Mouse (Mus musculus): ENCODE measurements at regions not wholly inside any gene's neighbourhood (a gene's known extent, or its start where the extent isn't known, plus 50 kb on each side); places are given as distances from the start of the nearest gene placed in this dataset.

GRCm38 (mm10) chr13:70993522-70993921 is 151.9 kb upstream of the Adamts16 start:
- no peak for DNase-seq

DNA sequence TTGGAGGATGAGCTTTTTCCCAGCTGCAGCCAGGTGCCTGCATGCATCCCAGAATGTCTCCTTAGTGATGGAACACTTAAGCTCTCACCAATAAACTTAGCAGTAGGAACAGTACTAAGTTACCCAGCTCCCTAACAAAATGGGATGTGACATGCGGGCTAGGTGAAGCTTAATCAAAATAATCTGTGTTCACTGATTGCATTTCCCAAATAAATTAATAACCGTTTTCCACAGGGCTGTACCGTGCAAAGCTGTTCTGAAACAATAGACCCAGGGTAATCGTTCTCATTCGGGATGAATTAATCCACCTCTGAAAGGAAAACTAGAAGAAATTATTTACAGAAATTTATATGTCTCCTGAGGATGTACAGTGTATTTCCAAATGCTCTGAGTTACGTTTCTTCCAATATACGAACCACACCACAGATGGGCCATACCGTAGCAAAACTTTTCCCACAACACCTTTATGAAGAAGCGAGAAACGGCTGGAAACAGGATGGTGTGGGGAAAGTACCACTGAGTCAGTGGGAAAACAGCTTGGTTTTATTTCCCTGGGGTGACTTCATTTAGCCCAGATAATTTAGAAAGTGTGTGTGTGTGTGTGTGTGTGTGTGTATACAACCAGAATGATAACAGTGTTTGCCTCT is 148.5 kb upstream of the Adamts16 start:
- no peak for DNase-seq

DNA sequence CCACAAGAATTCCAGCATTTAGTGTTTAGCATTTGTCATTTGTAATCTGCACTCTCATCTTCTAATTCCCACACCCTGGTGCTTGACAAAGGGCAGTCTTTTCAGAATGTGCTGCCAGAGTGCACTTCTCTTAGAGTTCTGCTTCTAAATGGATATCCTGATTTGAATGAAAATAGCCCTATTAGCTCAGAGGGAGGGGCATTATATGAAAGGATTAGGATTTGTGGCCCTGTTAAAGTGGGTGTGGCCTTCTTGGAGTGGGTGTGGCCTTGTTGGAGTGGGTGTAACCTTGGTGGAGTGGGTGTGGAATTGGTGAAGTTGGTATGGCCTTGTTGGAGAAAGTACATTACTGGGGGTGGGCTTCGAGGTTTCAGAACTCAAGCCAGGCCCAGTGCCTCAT is 137.7 kb upstream of the Adamts16 start:
- no peak for DNase-seq

- no peak for DNase-seq
These were observed 137.1 kb upstream of the Adamts16 start for GRCm38 (mm10) chr13:70978547-70979307.

DNA sequence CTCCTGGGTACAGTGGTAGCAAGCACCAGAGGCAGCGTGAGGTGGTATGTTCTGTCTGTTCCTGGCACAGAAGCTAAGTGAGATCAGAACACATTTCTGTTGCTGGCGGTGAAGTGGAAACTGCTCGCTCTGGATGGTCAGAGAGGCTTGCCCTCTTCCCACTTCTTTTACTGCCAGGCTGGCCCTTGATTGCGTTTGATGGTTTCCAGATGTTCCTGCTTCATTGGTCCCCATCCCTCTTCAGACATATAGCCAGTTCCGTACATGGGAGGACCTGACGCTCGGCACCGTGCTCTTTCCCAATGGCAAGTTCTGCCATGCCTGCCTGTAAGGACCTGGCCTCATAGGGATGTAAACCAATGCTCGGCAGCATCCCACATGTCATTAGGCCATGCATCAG is 128.0 kb upstream of the Adamts16 start:
- no peak for DNase-seq

GRCm38 (mm10) chr13:70967781-70968180 is 126.2 kb upstream of the Adamts16 start:
- no peak for DNase-seq

DNA sequence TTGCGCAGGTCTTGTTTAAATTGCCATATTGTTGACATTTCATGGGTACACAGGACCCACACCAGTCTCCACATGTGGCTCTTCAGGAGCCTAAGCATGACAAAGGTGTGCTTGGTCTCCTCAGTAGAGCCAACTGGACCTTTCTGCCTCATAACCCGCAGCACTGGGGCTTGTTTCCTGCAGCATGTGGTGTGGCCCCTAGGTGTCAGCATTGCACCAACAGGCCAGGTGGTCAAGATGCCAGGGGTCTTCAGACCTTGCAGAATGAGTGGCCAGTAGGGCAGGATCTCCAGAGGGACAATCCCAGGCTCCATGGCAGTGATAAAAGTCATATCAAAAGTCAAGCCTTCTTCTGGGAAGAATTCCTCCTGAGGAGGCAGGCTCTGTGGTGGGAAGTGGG is 121.8 kb upstream of the Adamts16 start:
- DNase-seq = peak; percentile 42 to 51

DNA sequence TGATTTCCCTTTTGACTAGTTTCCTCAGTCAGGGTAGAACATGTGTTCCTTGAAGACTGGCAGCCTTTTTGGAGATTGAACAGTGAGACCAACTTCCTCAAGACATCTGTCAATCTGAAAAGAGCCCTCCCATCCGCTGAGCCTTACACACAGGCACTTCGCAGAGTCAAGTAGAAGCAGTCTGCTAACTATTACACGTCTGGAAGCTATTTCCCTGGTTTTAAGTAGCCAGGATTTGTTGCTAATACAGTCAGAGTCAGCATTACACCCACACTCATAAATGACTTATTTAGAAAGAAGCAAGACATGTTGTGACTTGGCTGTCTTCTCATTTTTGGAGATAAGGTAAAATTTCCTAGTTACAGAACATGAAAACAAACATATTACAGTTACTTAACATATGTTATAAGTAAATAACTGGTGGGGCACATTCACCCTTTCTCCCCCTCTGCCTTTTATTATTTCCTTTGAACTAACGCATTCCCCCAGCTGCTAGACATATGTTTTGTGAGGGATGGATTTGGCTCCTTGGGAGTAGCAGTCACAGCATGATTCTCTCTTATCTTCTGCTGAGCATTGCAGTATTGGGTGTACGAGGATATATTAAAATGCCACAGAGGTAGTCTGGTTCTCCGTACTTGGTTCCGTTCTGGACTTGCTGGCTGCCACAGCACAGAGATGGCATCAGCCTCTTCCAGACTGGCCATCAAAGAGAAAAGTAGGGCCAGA is 92.9 kb upstream of the Adamts16 start:
- no peak for DNase-seq

DNA sequence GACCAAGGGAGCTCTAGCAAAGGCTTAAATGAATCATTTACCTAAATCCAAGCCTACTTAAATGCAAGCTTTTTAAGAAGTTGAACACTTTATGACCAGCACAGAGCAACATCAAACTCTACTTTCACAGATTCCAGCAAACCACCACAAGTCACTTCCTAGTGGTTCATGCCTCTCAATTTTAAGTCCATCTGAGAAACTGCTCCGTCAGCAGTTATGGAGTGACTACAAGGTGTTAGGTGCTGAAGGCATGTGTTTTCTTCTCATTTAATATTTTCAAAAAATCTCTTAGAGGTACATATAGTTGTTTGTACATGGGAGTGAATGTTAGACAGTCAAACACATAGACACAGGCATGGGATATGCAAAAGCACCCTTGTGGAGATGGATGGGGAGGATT is 72.2 kb upstream of the Adamts16 start:
- no peak for DNase-seq

DNA sequence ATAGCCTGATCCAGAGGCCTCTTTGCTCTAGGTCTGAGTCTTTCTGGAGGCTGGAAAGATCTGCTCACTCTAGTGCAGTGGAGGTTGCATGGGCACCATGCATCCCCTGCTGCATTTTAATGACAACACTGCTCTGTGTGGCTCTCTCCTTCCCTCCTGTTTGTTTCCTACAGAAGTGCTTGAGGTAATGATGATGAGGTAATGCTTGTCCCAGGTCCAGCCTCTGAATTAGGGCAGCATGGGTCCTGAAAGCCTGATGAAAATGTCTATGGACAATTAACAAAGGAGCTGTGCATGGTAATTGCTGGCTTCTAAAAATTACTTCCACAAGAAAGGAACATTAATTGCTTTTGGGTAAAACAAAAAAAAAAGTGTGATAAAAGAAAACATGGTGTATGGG is 69.3 kb upstream of the Adamts16 start:
- no peak for DNase-seq

DNA sequence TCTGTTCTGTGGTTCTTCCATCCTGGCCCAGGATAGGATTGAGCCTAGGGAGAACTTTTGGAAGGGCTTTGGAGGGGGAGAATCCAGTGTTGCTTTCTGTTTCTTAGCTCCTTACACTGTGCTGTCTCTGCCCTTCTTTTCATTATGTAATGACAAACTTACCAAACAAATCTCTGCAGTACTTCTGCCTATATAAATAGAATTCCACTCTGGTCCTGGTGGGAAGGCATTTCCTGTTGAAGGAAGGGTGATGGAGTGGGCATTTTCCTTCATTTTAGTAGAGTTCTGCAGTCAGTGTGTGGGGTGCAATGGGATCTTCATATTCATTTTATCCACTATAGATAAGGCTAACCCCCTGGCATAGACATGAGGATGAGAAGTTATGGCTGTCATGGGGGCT is 63.2 kb upstream of the Adamts16 start:
- no peak for DNase-seq

- DNase-seq = peak in 1 of 2 experiments; percentile 12
These were observed 62.2 kb upstream of the Adamts16 start for GRCm38 (mm10) chr13:70903831-70904230.

- no peak for DNase-seq
These were observed 61.5 kb upstream of the Adamts16 start for GRCm38 (mm10) chr13:70903150-70903549.

- no peak for DNase-seq
These were observed 61.1 kb upstream of the Adamts16 start for GRCm38 (mm10) chr13:70902727-70903126.

DNA sequence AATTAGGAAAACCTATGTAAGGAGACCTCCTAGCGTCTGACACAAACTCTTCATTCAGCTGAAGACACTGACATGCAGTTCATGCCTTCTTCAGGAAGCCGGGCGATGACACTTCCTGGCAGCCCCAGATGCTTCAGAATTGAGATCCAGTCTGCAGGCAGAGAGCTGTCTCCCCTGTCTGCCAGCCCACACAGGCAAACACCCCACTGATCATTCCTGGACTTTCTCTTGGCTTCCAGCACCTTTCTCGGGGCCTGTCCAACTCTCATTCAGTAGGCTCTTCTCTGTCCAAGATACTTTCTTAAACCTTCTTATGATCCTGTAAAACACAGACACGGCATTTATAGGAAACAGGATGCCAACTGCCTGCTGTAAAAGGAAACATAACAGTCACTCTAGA is 50.0 kb upstream of the Adamts16 start:
- no peak for DNase-seq

Measured in kidney, postnatal 4 days (tissue).